Mouse (Mus musculus) C2C12 (cell line): ENCODE measurements around the gene Stap2.

Experiments used
- CTCF ChIP-seq: IDR thresholded peaks from one replicate; pipeline ENCODE4 v1.5.1; 2011; ENCODE audit not compliant: control insufficient read depth, insufficient read depth, insufficient read length
- MAX ChIP-seq: IDR thresholded peaks from one replicate; pipeline ENCODE4 v1.6.1; 2011; ENCODE audit warnings: mild to moderate bottlenecking, control low read depth

GRCm38 (mm10) chr17:56008356-56009087, 3.1 kb upstream of the Stap2 start:
- TF ChIP-seq MAX (no peak), CTCF (no peak)
